ENCODE assay signal across 26 mouse cellular contexts in genomic region chr10:95797645-95798395, GRCm38 (mm10). TPM values are rescaled to one million over a fixed set of nuclear protein-coding genes. Genes with fewer than 3 reads are reported as not detected.
"Had no signal": no experiment of that assay in that cellular context is flagged by ENCODE, and none has a peak within 500 bp of the region (broad histone marks: within the 10 kb centered on the region; RNA-seq: fewer than 3 reads in every experiment).

No protein-coding gene starts in this region.

- H3K9me3 ChIP-seq: midbrain, embryonic 10.5 days; midbrain, embryonic 13.5 days; midbrain, embryonic 15.5 days; neural tube, embryonic 13.5 days; neural tube, embryonic 15.5 days; stomach, embryonic 15.5 days had no signal

- DNase-seq: lung, adult 18-20 months; lung, embryonic 14.5 days; lung, postnatal 10 days; lung, postnatal 4 days; retina, postnatal 1 day; right cerebral cortex, adult 18-20 months; right cerebral cortex, postnatal 25 days; right cerebral cortex, postnatal 4 days; thymus, adult 2 months; thymus, postnatal 25 days; thymus, postnatal 4 days had no signal

- H3K36me3 ChIP-seq: midbrain, embryonic 10.5 days; midbrain, embryonic 13.5 days; midbrain, embryonic 15.5 days; neural tube, embryonic 13.5 days; neural tube, embryonic 15.5 days; stomach, embryonic 15.5 days had no signal

- H3K4me3 ChIP-seq: midbrain, embryonic 10.5 days; midbrain, embryonic 13.5 days; midbrain, embryonic 15.5 days; myocyte; neural tube, embryonic 13.5 days; neural tube, embryonic 15.5 days; stomach, embryonic 15.5 days had no signal

- H3K27me3 ChIP-seq: midbrain, embryonic 13.5 days; midbrain, embryonic 15.5 days; neural tube, embryonic 13.5 days; neural tube, embryonic 15.5 days; stomach, embryonic 15.5 days had no signal

- H3K4me1 ChIP-seq: midbrain, embryonic 10.5 days; midbrain, embryonic 13.5 days; stomach, embryonic 15.5 days had no signal

- H3K27ac ChIP-seq: midbrain, embryonic 10.5 days; midbrain, embryonic 13.5 days; midbrain, embryonic 15.5 days; neural tube, embryonic 13.5 days; neural tube, embryonic 15.5 days; stomach, embryonic 15.5 days; stomach, postnatal 0 days had no signal

RNA-seq across cellular contexts. Expression of gene Gm33543, which starts 44.9 kb away (rescaled TPM):
- total RNA-seq: megakaryocyte, adult 5-6 weeks; megakaryocyte-erythroid progenitor cell, adult 5-6 weeks had no signal
- polyA plus RNA-seq: lung, embryonic 14.5 days; lung, embryonic 16.5 days; midbrain, embryonic 10.5 days; midbrain, embryonic 13.5 days; midbrain, embryonic 15.5 days; myocyte; neural tube, embryonic 11.5 days; neural tube, embryonic 13.5 days; neural tube, embryonic 15.5 days; spleen, adult 2 months; stomach, embryonic 15.5 days; stomach, postnatal 0 days; testis, adult 2 months; urinary bladder, adult 2 months had no signal
